Mouse (Mus musculus): Measurements from ENCODE around the gene Clec2e. TPM values are rescaled to one million over a fixed set of nuclear protein-coding genes. Genes with fewer than 3 reads are reported as not detected.
"Not testable (repeated sequence)": the region's sequence is repeated elsewhere in the genome, so short reads cannot be mapped to it uniquely, and the experiment has no call there.

The Clec2e gene
- polyA plus RNA-seq, 2 experiments: not detected

GRCm38 (mm10) chr6:129116223-129116622 is 15.5 kb upstream of the Clec2e start:
- no peak for TF ChIP-seq CTCF (IDR thresholded peaks at IDR 0.05; ENCODE audit: low read depth)
- TF ChIP-seq EP300 (IDR thresholded peaks at IDR 0.05; ENCODE audit: low read depth): no peak
- 68% methylated on average over 3 of the region's 3 CpGs for WGBS (ENCODE audit: insufficient replicate concordance)

GRCm38 (mm10) chr6:129114237-129114636 is 13.5 kb upstream of the Clec2e start:
- WGBS (ENCODE audit: insufficient replicate concordance): 75% methylated on average over 3 of the region's 3 CpGs
- H3K4me1 ChIP-seq (replicated peaks; ENCODE audit: control insufficient read depth in 2 of 2, insufficient read depth in 2 of 2, low read length in 1 of 2); H3K36me3 ChIP-seq (replicated peaks; ENCODE audit: control insufficient read depth, insufficient read depth, low read depth); H3K4me3 ChIP-seq (ENCODE audit: insufficient read depth in 1 of 2, low read depth in 2 of 2, low read length in 2 of 2); ATAC-seq (ENCODE audit: insufficient read depth); H3K9me3 ChIP-seq (ENCODE audit: control insufficient read depth, low read length); H3K9ac ChIP-seq (replicated peaks); H3K27ac ChIP-seq; H3K4me2 ChIP-seq (ENCODE audit: low read depth); H3K27me3 ChIP-seq (ENCODE audit: control insufficient read depth, insufficient read depth, low read length); DNase-seq (ENCODE audit: low read depth in 3 of 3, low spot score in 3 of 3): not testable (repeated sequence)

More at GRCm38 (mm10) chr6:129116223-129116622, 15.5 kb upstream of the Clec2e start:
- H3K4me3 ChIP-seq (ENCODE audit: insufficient read depth in 1 of 2, low read depth in 2 of 2, low read length in 2 of 2): no peak overlapping the region
- DNase-seq (ENCODE audit: low read depth in 3 of 3, low spot score in 3 of 3) (no peak), ATAC-seq (ENCODE audit: insufficient read depth) (no peak)
- H3K9me3 ChIP-seq (ENCODE audit: control insufficient read depth, low read length): no peaks in the 10 kb centered on the region
- no peak overlapping the region for H3K9ac ChIP-seq (replicated peaks)
- H3K4me1 ChIP-seq (replicated peaks; ENCODE audit: control insufficient read depth in 2 of 2, insufficient read depth in 2 of 2, low read length in 1 of 2): peaks cover 0 to 5% of the 10 kb centered on the region in 2 experiments; a peak in 1 of 4 replicates
- no peaks in the 10 kb centered on the region for H3K27me3 ChIP-seq (ENCODE audit: control insufficient read depth, insufficient read depth, low read length)
- no peak overlapping the region for H3K4me2 ChIP-seq (ENCODE audit: low read depth)
- no peak overlapping the region for H3K27ac ChIP-seq
- H3K36me3 ChIP-seq (replicated peaks; ENCODE audit: control insufficient read depth, insufficient read depth, low read depth): no peaks in the 10 kb centered on the region

GRCm38 (mm10) chr6:129113769-129114168 is 13.1 kb upstream of the Clec2e start:
- ATAC-seq (ENCODE audit: insufficient read depth) (no peak), DNase-seq (ENCODE audit: low read depth in 3 of 3, low spot score in 3 of 3) (no peak)
- WGBS (ENCODE audit: insufficient replicate concordance): 37% methylated on average over 1 of the region's 1 CpGs
- H3K4me2 ChIP-seq (ENCODE audit: low read depth): no peak overlapping the region
- TF ChIP-seq EP300 (IDR thresholded peaks at IDR 0.05; ENCODE audit: low read depth) (no peak), CTCF (IDR thresholded peaks at IDR 0.05; ENCODE audit: low read depth) (no peak)
- no peaks in the 10 kb centered on the region for H3K27me3 ChIP-seq (ENCODE audit: control insufficient read depth, insufficient read depth, low read length)
- H3K36me3 ChIP-seq (replicated peaks; ENCODE audit: control insufficient read depth, insufficient read depth, low read depth): no peaks in the 10 kb centered on the region
- no peak overlapping the region for H3K4me3 ChIP-seq (ENCODE audit: insufficient read depth in 1 of 2, low read depth in 2 of 2, low read length in 2 of 2)
- no peaks in the 10 kb centered on the region for H3K9me3 ChIP-seq (ENCODE audit: control insufficient read depth, low read length)
- H3K9ac ChIP-seq (replicated peaks): no peak overlapping the region
- H3K4me1 ChIP-seq (replicated peaks; ENCODE audit: control insufficient read depth in 2 of 2, insufficient read depth in 2 of 2, low read length in 1 of 2): peaks cover 0 to 5% of the 10 kb centered on the region in 2 experiments; a peak in 1 of 4 replicates
- no peak overlapping the region for H3K27ac ChIP-seq

GRCm38 (mm10) chr6:129113030-129113673 is 12.4 kb upstream of the Clec2e start:
- WGBS (ENCODE audit: insufficient replicate concordance): 63% methylated on average over 1 of the region's 1 CpGs
- H3K4me3 ChIP-seq (ENCODE audit: insufficient read depth in 1 of 2, low read depth in 2 of 2, low read length in 2 of 2): no peak overlapping the region
- no peak for DNase-seq (ENCODE audit: low read depth in 3 of 3, low spot score in 3 of 3)

GRCm38 (mm10) chr6:129112526-129112925 is 11.8 kb upstream of the Clec2e start:
- WGBS (ENCODE audit: insufficient replicate concordance): 12% methylated on average over 1 of the region's 1 CpGs
- no peaks in the 10 kb centered on the region for H3K9me3 ChIP-seq (ENCODE audit: control insufficient read depth, low read length)
- no peak overlapping the region for H3K4me2 ChIP-seq (ENCODE audit: low read depth)
- ATAC-seq (ENCODE audit: insufficient read depth) (no peak), DNase-seq (ENCODE audit: low read depth in 3 of 3, low spot score in 3 of 3) (no peak)
- H3K4me3 ChIP-seq (ENCODE audit: insufficient read depth in 1 of 2, low read depth in 2 of 2, low read length in 2 of 2): no peak overlapping the region
- H3K36me3 ChIP-seq (replicated peaks; ENCODE audit: control insufficient read depth, insufficient read depth, low read depth): no peaks in the 10 kb centered on the region
- no peak overlapping the region for H3K9ac ChIP-seq (replicated peaks)
- TF ChIP-seq EP300 (IDR thresholded peaks at IDR 0.05; ENCODE audit: low read depth): no peak
- no peak for TF ChIP-seq CTCF (IDR thresholded peaks at IDR 0.05; ENCODE audit: low read depth)
- peaks cover 0 to 5% of the 10 kb centered on the region in 2 experiments; a peak in 1 of 4 replicates for H3K4me1 ChIP-seq (replicated peaks; ENCODE audit: control insufficient read depth in 2 of 2, insufficient read depth in 2 of 2, low read length in 1 of 2)
- no peak overlapping the region for H3K27ac ChIP-seq
- H3K27me3 ChIP-seq (ENCODE audit: control insufficient read depth, insufficient read depth, low read length): no peaks in the 10 kb centered on the region

More at GRCm38 (mm10) chr6:129113030-129113673, 12.4 kb upstream of the Clec2e start:
- Histone ChIP-seq H3K27me3 (ENCODE audit: control insufficient read depth, insufficient read depth, low read length) (no peaks in the 10 kb centered on the region), H3K4me2 (ENCODE audit: low read depth) (no peak overlapping the region), H3K9ac (replicated peaks) (no peak overlapping the region), H3K9me3 (ENCODE audit: control insufficient read depth, low read length) (no peaks in the 10 kb centered on the region), H3K4me1 (replicated peaks; ENCODE audit: control insufficient read depth in 2 of 2, insufficient read depth in 2 of 2, low read length in 1 of 2) (peaks cover 0 to 5% of the 10 kb centered on the region in 2 experiments; a peak in 1 of 4 replicates), H3K36me3 (replicated peaks; ENCODE audit: control insufficient read depth, insufficient read depth, low read depth) (no peaks in the 10 kb centered on the region), H3K27ac (no peak overlapping the region)
- TF ChIP-seq EP300 (IDR thresholded peaks at IDR 0.05; ENCODE audit: low read depth) (no peak), CTCF (IDR thresholded peaks at IDR 0.05; ENCODE audit: low read depth) (no peak)
- ATAC-seq (ENCODE audit: insufficient read depth): peak; percentile 45; the same call in 1 of the 2 replicates
